Mouse (Mus musculus) bone marrow, adult 2 months (tissue): ENCODE results near the gene Slc48a1.

Experiments used
- CTCF ChIP-seq: fragments of 200-500 bp; IDR thresholded peaks from 2 replicates; pipeline ENCODE4 v1.5.1; 2011; ENCODE audit warnings: low read length, control low read depth; ENCODE audit not compliant: control insufficient read depth, insufficient read depth
- POLR2A ChIP-seq: fragments of 200-500 bp; IDR thresholded peaks from 2 replicates; pipeline ENCODE4 v1.6.1; 2011; ENCODE audit warnings: low read depth, mild to moderate bottlenecking, control low read depth, low read length, borderline replicate concordance; ENCODE audit not compliant: control insufficient read depth

GRCm38 (mm10) chr15:97748309-97748708, 30.0 kb upstream of the Slc48a1 start:
- no peak for TF ChIP-seq CTCF
- no peak for TF ChIP-seq POLR2A
